Mouse (Mus musculus) embryonic facial prominence, embryonic 11.5 days (tissue): ENCODE data around the gene Lgals2. TPM values are rescaled to one million over a fixed set of nuclear protein-coding genes. Genes with fewer than 3 reads are reported as not detected.
"Not testable (repeated sequence)": the region's sequence is repeated elsewhere in the genome, so short reads cannot be mapped to it uniquely, and the experiment has no call there.

Experiments
- ATAC-seq: fragments of 200-750 bp; cut with Nextera tagmentation; replicated peaks from 2 replicates; pipeline ENCODE4 v1.8.0; 2017; ENCODE audit warnings: low read depth; ENCODE audit not compliant: insufficient number of reproducible peaks, low FRiP score, low TSS enrichment
- DNase-seq: peaks from one replicate; pipeline ENCODE4 v3.0.0-alpha.2; 2015; ENCODE audit warnings: low spot score
- H3K27ac ChIP-seq: fragments of 300-500 bp; sonication (generic); replicated peaks from 2 replicates; pipeline ENCODE4 v1.5.1; 2014; ENCODE audit warnings: mild to moderate bottlenecking, low read depth, low read length, control low read depth
- H3K27me3 ChIP-seq: fragments of 300-500 bp; sonication (generic); 2 replicates; pipeline ENCODE4 v1.6.1; 2014; ENCODE audit warnings: mild to moderate bottlenecking, low read length, moderate library complexity, mixed read lengths; ENCODE audit not compliant: control insufficient read depth, insufficient read depth
- H3K36me3 ChIP-seq: fragments of 300-500 bp; sonication (generic); replicated peaks from 2 replicates; pipeline ENCODE4 v1.6.1; 2014; ENCODE audit warnings: low read depth, mild to moderate bottlenecking, low read length, moderate library complexity, mixed read lengths; ENCODE audit not compliant: control insufficient read depth, insufficient read depth
- H3K4me1 ChIP-seq: fragments of 300-500 bp; sonication (generic); 2 replicates; pipeline ENCODE4 v1.6.1; 2014; ENCODE audit warnings: low read length, mixed read lengths; ENCODE audit not compliant: control insufficient read depth, insufficient read depth
- H3K4me2 ChIP-seq: fragments of 300-500 bp; sonication (generic); 2 replicates; pipeline ENCODE4 v1.6.1; 2014; ENCODE audit warnings: low read depth, mild to moderate bottlenecking, control low read depth, low read length, moderate library complexity
- H3K4me3 ChIP-seq: fragments of 300-500 bp; sonication (generic); 2 replicates; pipeline ENCODE4 v1.5.1; 2014; ENCODE audit warnings: low read depth, low read length, control low read depth
- H3K9ac ChIP-seq: fragments of 300-500 bp; sonication (generic); replicated peaks from 2 replicates; pipeline ENCODE4 v1.6.1; 2014; ENCODE audit warnings: mild to moderate bottlenecking, control low read depth, low read length
- H3K9me3 ChIP-seq: fragments of 300-500 bp; sonication (generic); replicated peaks from 2 replicates; pipeline ENCODE4 v1.6.1; 2016; ENCODE audit warnings: mild to moderate bottlenecking, low read length, inconsistent platforms, mixed read lengths; ENCODE audit not compliant: control insufficient read depth
- WGBS: fragments of 180-500 bp; shearing (Covaris S2); extraction: QIAGEN DNeasy Blood & Tissue Kit; methylation state at CpG from one replicate; pipeline ENCODE4 v1.1.7; 2014; 5-methylcytosine and 5-hydroxymethylcytosine counted together
- polyA plus RNA-seq: library from polyadenylated mRNA; unstranded; fragments of >200 nt; fragmentation: Nextera tagmentation; extraction: Ambion mirVana; gene quantifications from 2 replicates; pipeline ENCODE4 v1.2.1, GENCODE M21; 2014

Lgals2 gene
- polyA plus RNA-seq, 1 experiment from 2014 or later: not detected

DNA sequence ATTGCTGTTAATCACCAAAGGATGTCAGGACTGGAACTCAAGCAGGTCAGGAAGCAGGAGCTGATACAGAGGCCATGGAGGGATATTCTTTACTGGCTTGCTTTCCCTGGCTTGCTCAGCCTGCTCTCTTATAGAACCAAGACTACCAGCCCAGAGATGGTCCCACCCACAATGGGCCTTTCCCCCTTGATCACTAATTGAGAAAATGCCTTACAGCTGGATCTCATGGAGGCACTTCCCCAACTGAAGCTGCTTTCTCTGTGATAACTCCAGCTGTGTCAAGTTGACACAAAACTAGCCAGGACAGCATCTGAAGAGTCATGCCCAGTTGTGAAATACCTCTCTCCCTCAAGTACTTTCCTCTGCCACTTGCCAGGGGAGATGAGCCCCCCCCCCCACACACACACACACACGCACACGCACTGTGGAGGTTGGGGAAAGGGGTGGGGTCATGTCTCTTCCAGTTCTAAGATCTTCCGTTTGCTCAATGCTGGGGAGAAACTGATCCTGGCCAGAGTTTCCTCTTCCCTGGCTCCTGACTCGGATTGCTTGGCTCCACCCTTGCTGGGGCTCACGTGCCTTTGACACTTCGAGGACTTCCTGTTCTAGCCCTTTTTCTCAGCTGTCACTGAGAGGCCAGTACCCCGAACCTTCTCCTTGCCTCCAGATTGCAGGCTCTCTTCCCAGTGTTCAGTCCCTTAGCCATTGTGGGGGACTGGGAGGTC lies 23.6 kb upstream of the Lgals2 start:
- DNase-seq, H3K4me2 ChIP-seq, H3K36me3 ChIP-seq, H3K4me3 ChIP-seq, H3K9me3 ChIP-seq, H3K4me1 ChIP-seq, H3K27ac ChIP-seq, H3K27me3 ChIP-seq, ATAC-seq: not testable (repeated sequence)
- peak overlapping the region; percentile 25; the same call in 1 of the 2 replicates for H3K9ac ChIP-seq
- WGBS: 41% methylated on average over 7 of the region's 7 CpGs

DNA sequence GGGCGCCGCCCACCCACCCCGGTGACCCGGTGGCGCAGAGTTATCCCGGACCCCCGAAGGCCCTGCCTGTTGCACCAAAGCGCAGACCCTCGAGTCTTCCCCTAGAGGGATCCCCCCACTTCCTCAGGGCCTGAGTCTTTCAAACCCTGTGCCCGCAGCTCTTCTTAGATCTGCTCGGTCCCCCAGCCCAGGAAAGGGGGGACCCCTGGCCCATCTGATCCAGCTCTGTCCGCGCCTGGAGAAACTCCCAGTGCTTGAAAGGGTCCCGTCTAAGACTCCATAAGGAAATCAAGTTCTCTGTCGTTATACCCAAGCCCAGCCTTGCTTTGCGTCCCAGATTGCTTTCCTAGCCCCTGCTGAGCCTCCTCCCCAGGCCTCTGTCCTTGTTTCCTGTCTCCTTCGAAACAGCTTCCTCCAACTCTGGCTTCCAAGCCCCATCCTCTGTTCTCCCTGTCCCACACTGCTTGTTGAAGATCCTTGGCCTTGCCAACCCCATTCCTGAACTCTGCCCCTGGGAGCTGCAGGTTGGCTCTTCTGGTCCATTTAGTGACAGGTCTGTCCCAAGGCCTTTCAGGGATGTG lies 22.6 kb upstream of the Lgals2 start:
- no peaks in the 10 kb centered on the region for H3K27me3 ChIP-seq
- H3K36me3 ChIP-seq: no peaks in the 10 kb centered on the region; the same call in 1 of the 2 replicates
- peak overlapping the region; percentile 72 for H3K4me3 ChIP-seq
- peaks cover 4% of the 10 kb centered on the region for H3K4me1 ChIP-seq
- ATAC-seq: no peak; the same call in 1 of the 2 replicates
- peak overlapping the region; percentile 87 for H3K9ac ChIP-seq
- no peaks in the 10 kb centered on the region for H3K9me3 ChIP-seq
- H3K4me2 ChIP-seq: peak overlapping the region; percentile 87
- WGBS: under 1% methylated on average over 17 of the region's 17 CpGs
- H3K27ac ChIP-seq: peak overlapping the region; percentile 98
- DNase-seq: no peak

DNA sequence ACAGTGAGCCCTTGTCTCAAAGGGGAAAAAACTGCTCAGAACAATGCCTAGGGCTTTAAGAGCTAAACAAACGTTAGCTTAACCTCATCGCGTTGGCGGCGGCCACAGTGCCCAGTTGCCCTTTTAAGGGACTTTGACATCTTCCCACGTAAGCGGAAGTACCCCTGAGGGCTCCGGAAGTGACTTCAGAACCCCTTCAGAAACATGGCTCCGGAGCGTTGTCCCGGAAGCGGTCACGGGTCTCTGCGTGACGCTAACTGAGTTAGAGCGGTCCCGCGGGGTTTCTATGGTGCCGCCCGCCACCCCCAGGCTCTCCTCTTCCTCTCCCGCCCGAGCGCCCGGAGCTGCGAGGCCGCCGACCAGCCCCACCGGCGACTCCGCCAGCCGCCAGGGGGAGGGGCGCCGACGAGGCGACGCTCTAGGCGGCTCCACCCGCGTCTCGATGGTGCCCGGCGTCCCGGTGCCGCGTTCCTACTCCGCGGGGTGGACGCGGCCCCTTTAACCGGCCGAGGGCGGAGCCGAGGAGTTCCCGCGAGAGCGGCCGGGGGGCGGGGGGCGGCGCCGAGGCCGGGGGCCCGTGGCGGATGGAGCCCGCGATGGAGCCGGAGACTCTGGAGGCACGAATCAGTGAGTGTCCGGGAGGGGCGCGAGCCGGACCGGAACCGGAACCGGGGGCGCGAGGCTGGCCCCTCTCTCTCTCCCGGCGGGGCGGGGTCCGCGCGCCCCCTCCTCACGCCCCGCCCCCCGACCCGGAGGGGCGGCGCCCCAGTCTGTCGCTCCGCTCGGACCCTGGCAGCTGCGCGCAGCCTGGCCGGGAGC lies 21.9 kb upstream of the Lgals2 start, which contains the start of gene Gga1:
TSS of gene Gga1 (plus strand) at position 200 of the 819 bp plus-strand sequence.
- ATAC-seq: peak; percentile 86
- Histone ChIP-seq H3K9me3 (no peaks in the 10 kb centered on the region), H3K36me3 (no peaks in the 10 kb centered on the region; the same call in 1 of the 2 replicates), H3K4me2 (peak within 1 kb of the TSS; percentile 87), H3K9ac (peak within 1 kb of the TSS; percentile 87), H3K27me3 (no peaks in the 10 kb centered on the region), H3K4me1 (peaks cover 4% of the 10 kb centered on the region), H3K27ac (peak within 1 kb of the TSS; percentile 98), H3K4me3 (peak within 1 kb of the TSS; percentile 72)
- peak; percentile 99 for DNase-seq
- under 1% methylated on average over 64 of the region's 95 CpGs for WGBS

DNA sequence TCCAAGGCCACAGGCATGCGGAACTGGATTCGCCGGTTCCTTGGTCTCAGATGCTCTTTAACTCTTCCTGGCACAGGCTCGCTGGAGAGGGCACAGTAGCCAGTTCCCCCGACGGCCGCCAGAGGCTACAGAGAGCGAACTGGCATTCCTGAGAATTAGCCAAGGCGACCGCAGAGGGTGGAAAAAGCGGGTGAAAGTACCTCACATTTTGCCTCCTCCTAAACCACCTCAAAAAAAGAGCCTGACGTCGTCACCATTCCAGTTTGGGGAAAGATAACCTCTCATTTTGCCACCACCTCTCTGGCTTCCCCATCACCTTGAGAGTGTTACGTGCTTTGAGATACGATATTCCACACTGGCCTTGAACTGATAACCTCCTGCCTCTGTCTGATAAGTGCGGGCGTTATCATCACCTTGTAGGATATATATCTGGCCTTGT lies 20.9 kb upstream of the Lgals2 start:
- H3K4me1 ChIP-seq: peaks cover 4% of the 10 kb centered on the region
- H3K36me3 ChIP-seq: no peaks in the 10 kb centered on the region; the same call in 1 of the 2 replicates
- H3K9me3 ChIP-seq: no peaks in the 10 kb centered on the region
- H3K27me3 ChIP-seq: no peaks in the 10 kb centered on the region
- ATAC-seq (0 out of 2 replicates have a peak, but pooled peaks have one; percentile 19), DNase-seq (peak; percentile 91)
- peak overlapping the region; percentile 51 for H3K4me2 ChIP-seq
- H3K9ac ChIP-seq: peak overlapping the region; percentile 48
- peak overlapping the region; percentile 98 for H3K27ac ChIP-seq
- WGBS: 6% methylated on average over 17 of the region's 17 CpGs
- H3K4me3 ChIP-seq: peak overlapping the region; percentile 72

DNA sequence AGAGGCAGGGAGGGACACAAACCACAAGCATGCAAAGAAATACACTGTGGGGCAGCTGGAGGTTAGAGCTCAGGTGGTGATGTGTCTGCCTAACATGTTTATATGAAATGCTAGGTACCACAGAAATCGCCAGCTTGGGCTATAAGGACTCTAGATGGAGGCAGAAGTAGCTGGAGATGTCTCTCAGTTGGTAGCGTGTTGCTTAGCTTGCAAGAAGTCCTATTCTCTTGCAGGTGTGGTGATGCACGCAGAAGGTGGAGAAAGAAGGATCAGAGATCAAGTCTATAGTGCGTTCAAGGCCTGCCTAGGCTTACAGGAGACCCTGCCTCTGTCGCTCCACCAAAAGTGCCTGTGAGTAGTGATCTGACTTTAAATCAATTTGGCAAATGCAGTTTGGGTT lies 20.2 kb upstream of the Lgals2 start:
- ATAC-seq (no peak), DNase-seq (no peak)
- 74% methylated on average over 5 of the region's 5 CpGs for WGBS
- H3K4me1 ChIP-seq: peaks cover 4% of the 10 kb centered on the region
- H3K4me3 ChIP-seq: no peak overlapping the region
- H3K9ac ChIP-seq: peak overlapping the region; percentile 22; the same call in 1 of the 2 replicates
- H3K9me3 ChIP-seq: no peaks in the 10 kb centered on the region
- no peaks in the 10 kb centered on the region for H3K36me3 ChIP-seq
- H3K27ac ChIP-seq: peak overlapping the region; percentile 98
- peak overlapping the region; percentile 16; the same call in 1 of the 2 replicates for H3K4me2 ChIP-seq
- no peaks in the 10 kb centered on the region for H3K27me3 ChIP-seq

DNA sequence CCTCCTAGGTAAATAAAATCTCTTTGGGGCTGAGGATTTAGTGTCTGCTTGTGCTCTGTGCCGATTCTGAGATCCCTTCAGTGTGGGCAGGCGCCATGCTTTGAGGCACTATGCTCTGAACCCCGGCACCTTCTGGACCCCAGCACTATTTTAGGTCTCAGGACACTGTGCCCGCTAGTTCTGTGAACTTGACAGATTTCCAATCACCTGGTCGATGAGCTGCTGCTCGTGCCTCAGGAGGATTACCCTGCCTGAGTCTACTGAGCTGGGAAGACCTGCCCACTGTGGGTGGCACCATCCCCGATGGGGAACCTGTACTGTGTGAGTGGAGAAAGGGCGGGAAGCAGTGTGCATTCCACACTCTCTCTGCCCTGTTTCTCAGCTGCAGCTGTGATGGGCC lies 19.7 kb upstream of the Lgals2 start:
- Histone ChIP-seq H3K4me3 (no peak overlapping the region), H3K36me3 (no peaks in the 10 kb centered on the region), H3K4me2 (no peak overlapping the region), H3K27me3 (no peaks in the 10 kb centered on the region), H3K9ac (no peak overlapping the region), H3K9me3 (no peaks in the 10 kb centered on the region), H3K4me1 (peaks cover 4% of the 10 kb centered on the region), H3K27ac (no peak overlapping the region)
- no peak for DNase-seq
- no peak for ATAC-seq
- 81% methylated on average over 8 of the region's 8 CpGs for WGBS

DNA sequence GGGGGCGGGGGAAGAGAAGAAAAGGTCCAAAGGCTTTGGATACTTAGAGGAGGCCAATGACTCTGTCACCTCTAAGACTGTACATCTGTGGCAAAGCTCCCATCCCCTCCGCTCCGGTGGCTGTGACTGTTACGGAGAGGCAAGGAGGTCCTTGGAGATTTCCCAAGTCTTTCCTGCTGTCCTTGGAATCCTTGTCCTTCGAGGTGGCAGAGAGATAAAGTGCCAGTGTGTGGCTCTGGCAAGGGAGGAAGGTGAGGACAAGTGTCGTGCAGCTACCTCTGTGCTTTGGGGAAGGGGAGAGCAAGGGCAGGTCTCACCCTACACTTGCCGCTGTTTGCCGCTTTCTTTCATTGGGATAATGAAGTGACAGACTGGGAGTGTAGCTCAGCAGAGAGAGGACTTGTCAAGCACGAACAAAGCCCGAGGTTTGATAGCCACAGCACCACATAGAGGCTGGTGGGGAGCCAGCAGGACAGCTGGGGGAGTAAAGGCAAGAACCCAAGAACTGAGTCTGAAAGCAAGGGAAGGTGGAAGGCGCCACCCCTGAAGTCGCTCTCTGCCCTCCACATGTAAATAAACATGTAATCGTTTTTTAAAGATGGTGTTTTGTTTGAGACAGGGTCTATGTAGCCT lies 18.6 kb upstream of the Lgals2 start:
- DNase-seq (no peak), ATAC-seq (no peak)
- no peak overlapping the region for H3K4me2 ChIP-seq
- 56% methylated on average over 13 of the region's 13 CpGs for WGBS
- H3K27me3 ChIP-seq: no peaks in the 10 kb centered on the region
- H3K9ac ChIP-seq: no peak overlapping the region
- no peaks in the 10 kb centered on the region for H3K36me3 ChIP-seq
- H3K4me1 ChIP-seq: no peaks in the 10 kb centered on the region
- no peak overlapping the region for H3K4me3 ChIP-seq
- no peak overlapping the region for H3K27ac ChIP-seq
- H3K9me3 ChIP-seq: no peaks in the 10 kb centered on the region
